Mouse (Mus musculus) liver, embryonic 12.5 days (tissue): ENCODE results near the gene Crx. TPM values are rescaled to one million over a fixed set of nuclear protein-coding genes. Genes with fewer than 3 reads are reported as not detected.

Source experiments
- ATAC-seq: fragments of 200-750 bp; cut with Nextera tagmentation; 2 replicates; pipeline ENCODE4 v1.8.0; 2017; ENCODE audit warnings: moderate number of reproducible peaks, mild to moderate bottlenecking, moderate library complexity
- H3K27ac ChIP-seq: fragments of 300-500 bp; sonication (generic); 2 replicates; pipeline ENCODE4 v1.5.1; 2016; ENCODE audit warnings: mild to moderate bottlenecking
- H3K27me3 ChIP-seq: fragments of 300-500 bp; sonication (generic); replicated peaks from 2 replicates; pipeline ENCODE4 v1.6.1; 2016; ENCODE audit warnings: mild to moderate bottlenecking, moderate library complexity
- H3K36me3 ChIP-seq: fragments of 300-500 bp; sonication (generic); 2 replicates; pipeline ENCODE4 v1.6.1; 2016; ENCODE audit warnings: mild to moderate bottlenecking, moderate library complexity
- H3K4me1 ChIP-seq: fragments of 300-500 bp; sonication (generic); 2 replicates; pipeline ENCODE4 v1.6.1; 2016
- H3K4me2 ChIP-seq: fragments of 300-500 bp; sonication (generic); 2 replicates; pipeline ENCODE4 v1.6.1; 2016; ENCODE audit warnings: mild to moderate bottlenecking, moderate library complexity
- H3K4me3 ChIP-seq: fragments of 300-500 bp; sonication (generic); 2 replicates; pipeline ENCODE4 v1.5.1; 2016; ENCODE audit warnings: mild to moderate bottlenecking, moderate library complexity
- H3K9ac ChIP-seq: fragments of 300-500 bp; sonication (generic); 2 replicates; pipeline ENCODE4 v1.6.1; 2016; ENCODE audit warnings: mild to moderate bottlenecking, moderate library complexity
- H3K9me3 ChIP-seq: fragments of 300-500 bp; sonication (generic); replicated peaks from 2 replicates; pipeline ENCODE4 v1.6.1; 2016; ENCODE audit warnings: mild to moderate bottlenecking, moderate library complexity
- WGBS: fragments of 180-500 bp; shearing (Covaris S2); methylation state at CpG from one replicate; pipeline ENCODE4 v1.1.7; 2016; ENCODE audit not compliant: insufficient replicate concordance; 5-methylcytosine and 5-hydroxymethylcytosine counted together
- polyA plus RNA-seq: library from polyadenylated mRNA; unstranded; fragments of >200 nt; fragmentation: Nextera tagmentation; extraction: Ambion mirVana; gene quantifications from 2 replicates; pipeline ENCODE4 v1.2.1, GENCODE M21; 2016

Gene Crx
- polyA plus RNA-seq, 1 experiment from 2014 or later, result not detected

DNA sequence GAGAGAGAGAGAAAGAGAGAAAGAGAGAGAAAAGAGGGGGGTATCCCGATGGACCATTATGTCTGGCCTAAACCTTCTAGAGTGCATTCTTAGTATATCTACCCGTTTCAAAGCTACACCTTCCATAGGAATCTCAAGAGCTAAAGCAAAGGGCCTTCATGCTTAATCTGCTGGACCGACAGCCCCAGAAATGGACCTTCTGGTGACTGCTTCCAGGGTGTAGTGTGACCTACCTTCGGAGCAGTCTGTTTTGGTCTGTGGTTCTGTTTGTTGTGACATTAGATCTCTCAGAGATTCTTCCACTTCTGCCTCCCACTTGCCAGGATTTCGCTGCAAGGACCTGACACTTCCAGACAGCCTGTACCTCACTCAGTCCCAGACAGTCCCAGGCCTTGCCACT lies 30.8 kb upstream of the Crx start:
- H3K27me3 ChIP-seq, result peaks cover 6% of the 10 kb centered on the region
- H3K4me2 ChIP-seq, result no peak overlapping the region
- no peak overlapping the region for H3K9ac ChIP-seq
- H3K36me3 ChIP-seq, result no peaks in the 10 kb centered on the region
- no peak for ATAC-seq
- no peak overlapping the region for H3K4me3 ChIP-seq
- H3K9me3 ChIP-seq, result no peaks in the 10 kb centered on the region
- H3K4me1 ChIP-seq, result no peaks in the 10 kb centered on the region; the same call in 1 of the 2 replicates
- H3K27ac ChIP-seq, result no peak overlapping the region
- 60% methylated on average over 5 of the region's 5 CpGs for WGBS

DNA sequence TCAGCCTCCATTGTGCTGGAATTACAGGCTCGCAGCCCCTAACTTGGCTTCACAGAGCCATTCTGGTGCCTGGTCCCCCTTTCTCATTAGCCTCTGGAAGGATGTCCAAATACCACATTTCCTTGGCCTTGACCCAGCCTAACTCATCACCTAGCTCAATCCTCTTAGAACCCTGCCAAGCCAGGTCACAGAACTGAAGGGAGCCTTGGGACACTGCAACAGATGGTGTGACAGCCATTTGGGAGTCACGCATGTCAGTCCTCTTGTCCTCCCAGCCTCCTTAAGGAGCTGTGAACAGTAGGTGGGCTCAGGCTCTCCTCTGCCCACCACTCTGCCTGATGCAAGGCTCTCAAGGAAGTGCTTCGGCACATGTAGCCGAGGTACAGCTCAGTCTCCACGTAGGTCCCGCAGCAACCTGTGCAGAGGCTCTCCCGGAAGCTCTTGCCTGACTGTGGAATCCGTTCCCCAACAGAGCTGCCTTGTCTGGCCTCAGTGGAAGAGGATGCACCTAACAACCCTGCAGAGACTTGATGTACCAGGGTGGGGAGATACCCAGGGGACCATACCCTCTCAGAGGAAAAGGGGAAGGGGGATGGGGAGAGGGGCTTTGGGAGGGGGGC lies 28.3 kb upstream of the Crx start:
- peaks cover 6% of the 10 kb centered on the region for H3K27me3 ChIP-seq
- no peak overlapping the region for H3K4me2 ChIP-seq
- no peak for ATAC-seq
- H3K27ac ChIP-seq, result no peak overlapping the region
- no peaks in the 10 kb centered on the region; the same call in 1 of the 2 replicates for H3K4me1 ChIP-seq
- H3K36me3 ChIP-seq, result no peaks in the 10 kb centered on the region
- no peak overlapping the region for H3K9ac ChIP-seq
- 60% methylated on average over 8 of the region's 8 CpGs for WGBS
- H3K4me3 ChIP-seq, result no peak overlapping the region
- no peaks in the 10 kb centered on the region for H3K9me3 ChIP-seq

DNA sequence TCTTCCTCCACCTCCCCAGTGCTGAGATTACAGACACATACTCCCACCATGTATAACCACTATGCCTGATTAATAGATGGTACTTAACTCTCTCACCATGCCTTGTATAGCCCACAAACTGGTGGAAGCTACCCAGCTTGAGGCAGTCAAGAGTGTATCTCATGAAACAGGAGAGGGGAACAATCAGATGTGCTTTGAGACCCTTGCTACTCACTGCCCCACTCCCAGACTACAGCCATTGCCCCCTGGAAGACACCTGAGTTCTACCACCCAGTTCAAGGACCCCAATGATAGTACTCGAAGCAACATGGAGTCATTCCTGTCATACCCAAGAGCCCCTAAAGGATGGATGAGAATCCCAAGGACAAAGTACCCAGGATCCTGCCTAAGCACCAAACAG lies 26.8 kb upstream of the Crx start:
- H3K9ac ChIP-seq, result no peak overlapping the region
- 41% methylated on average over 1 of the region's 1 CpGs for WGBS
- H3K9me3 ChIP-seq, result no peaks in the 10 kb centered on the region
- no peak overlapping the region for H3K4me2 ChIP-seq
- peaks cover 6% of the 10 kb centered on the region for H3K27me3 ChIP-seq
- H3K36me3 ChIP-seq, result no peaks in the 10 kb centered on the region
- ATAC-seq, result no peak
- no peak overlapping the region for H3K4me3 ChIP-seq
- H3K4me1 ChIP-seq, result no peaks in the 10 kb centered on the region
- no peak overlapping the region for H3K27ac ChIP-seq

DNA sequence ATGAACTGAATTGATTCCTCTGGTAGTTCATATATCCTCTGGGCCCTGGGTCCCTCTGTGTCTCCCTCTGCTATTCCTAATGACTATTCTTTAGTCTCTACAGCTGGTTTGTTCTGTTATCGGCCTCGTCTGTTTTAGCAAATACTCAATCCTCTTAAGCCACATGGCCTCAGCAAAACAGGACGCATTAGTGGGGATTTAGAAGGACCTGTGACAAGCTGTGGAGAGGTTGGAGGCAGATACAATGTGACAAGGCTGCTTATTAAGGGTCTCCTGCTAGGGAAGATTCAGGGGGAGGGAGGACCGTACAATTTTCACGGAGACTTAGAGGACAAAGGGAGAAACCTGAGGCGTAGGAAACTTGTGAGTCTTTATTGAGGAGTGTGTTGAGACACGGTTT lies 26.1 kb upstream of the Crx start:
- Histone ChIP-seq H3K9me3 (no peaks in the 10 kb centered on the region), H3K27ac (no peak overlapping the region), H3K4me1 (no peaks in the 10 kb centered on the region), H3K9ac (no peak overlapping the region), H3K4me2 (no peak overlapping the region), H3K4me3 (no peak overlapping the region), H3K27me3 (peaks cover 6% of the 10 kb centered on the region), H3K36me3 (no peaks in the 10 kb centered on the region)
- ATAC-seq, result no peak
- WGBS, result 62% methylated on average over 7 of the region's 7 CpGs

DNA sequence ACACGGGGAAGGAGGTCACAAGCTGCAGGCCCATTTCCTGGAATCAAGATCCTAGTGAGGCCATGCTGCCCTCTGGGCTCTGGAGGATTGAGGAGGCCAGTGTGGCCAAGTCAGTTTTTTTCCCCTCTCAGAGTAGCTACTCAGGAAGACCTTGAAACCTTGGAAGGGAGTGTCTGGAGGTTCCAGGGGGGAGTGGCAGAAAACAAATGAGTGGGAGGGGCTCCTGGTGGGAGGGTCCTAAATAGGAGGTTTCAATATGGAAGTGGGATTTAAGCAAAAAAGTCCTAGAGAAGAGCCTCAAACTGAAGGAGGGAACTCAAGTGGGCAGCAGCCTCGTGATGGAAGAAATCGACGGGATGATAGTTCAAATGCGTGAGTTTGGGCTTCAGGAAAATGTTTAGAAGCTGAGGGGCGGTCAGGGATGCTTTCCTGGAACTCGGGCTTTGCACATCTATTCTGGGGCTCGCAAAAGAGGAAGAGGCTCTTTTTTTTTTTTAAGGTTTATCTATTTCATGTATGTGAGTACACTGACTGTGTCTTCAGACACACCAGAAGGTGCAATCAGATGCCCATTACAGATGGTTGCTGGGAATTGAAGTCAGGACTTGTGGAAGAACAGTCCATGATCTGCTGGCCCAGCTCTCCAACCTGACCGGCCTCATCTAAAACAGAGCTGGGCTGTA lies 21.7 kb upstream of the Crx start:
- no peaks in the 10 kb centered on the region for H3K27me3 ChIP-seq
- no peak overlapping the region for H3K27ac ChIP-seq
- no peak overlapping the region for H3K4me2 ChIP-seq
- H3K36me3 ChIP-seq, result no peaks in the 10 kb centered on the region
- no peak for ATAC-seq
- WGBS, result 53% methylated on average over 9 of the region's 9 CpGs
- H3K9me3 ChIP-seq, result no peaks in the 10 kb centered on the region
- H3K9ac ChIP-seq, result no peak overlapping the region
- no peaks in the 10 kb centered on the region for H3K4me1 ChIP-seq
- H3K4me3 ChIP-seq, result no peak overlapping the region

DNA sequence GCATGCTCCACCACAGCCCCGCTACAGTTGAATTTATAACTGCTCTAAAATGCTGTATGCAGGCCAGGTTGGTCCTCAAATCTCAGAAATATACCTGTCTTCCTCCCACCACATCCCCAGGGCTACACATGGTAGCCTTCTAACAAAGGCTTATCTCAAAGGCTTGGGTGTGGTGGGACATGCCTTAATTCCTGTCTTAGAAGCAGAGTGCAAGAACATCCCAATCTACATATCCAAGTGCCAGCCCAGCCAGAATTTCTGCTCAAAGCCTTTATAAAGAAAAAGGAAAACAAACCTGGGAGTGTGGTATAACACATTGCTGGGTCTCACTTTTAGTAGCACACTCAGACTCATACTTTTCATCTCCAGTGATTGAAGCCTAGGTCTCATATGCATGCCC lies 14.5 kb upstream of the Crx start:
- H3K9me3 ChIP-seq, result no peaks in the 10 kb centered on the region

DNA sequence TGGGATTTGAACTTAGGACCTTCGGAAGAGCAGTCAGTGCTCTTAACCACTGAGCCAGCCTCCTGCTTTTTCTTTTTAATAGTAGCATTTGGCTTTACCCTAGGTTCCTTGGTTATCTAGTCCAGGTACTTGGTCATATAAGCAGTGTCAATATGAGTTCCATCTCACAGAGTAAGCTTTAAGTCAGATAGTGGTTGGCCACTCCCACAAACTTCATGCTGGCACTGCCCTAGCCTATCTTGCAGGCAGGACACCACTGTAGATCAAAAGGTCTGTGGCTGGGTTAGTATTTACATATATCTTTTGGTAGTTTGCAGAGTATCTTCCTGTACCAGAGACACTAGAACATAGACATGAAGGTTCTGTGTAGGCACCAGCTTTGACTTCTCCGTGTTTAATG lies 4.4 kb upstream of the Crx start:
- no peak for ATAC-seq
- H3K27ac ChIP-seq, result no peak overlapping the region
- H3K4me3 ChIP-seq, result no peak overlapping the region
- H3K4me2 ChIP-seq, result no peak overlapping the region
- no peaks in the 10 kb centered on the region for H3K9me3 ChIP-seq
- H3K27me3 ChIP-seq, result no peaks in the 10 kb centered on the region
- 74% methylated on average over 2 of the region's 2 CpGs for WGBS
- H3K4me1 ChIP-seq, result no peaks in the 10 kb centered on the region
- H3K36me3 ChIP-seq, result no peaks in the 10 kb centered on the region
- H3K9ac ChIP-seq, result no peak overlapping the region

More for the DNA sequence above, 14.5 kb upstream of the Crx start:
- Histone ChIP-seq H3K9ac (no peak overlapping the region), H3K4me2 (no peak overlapping the region), H3K36me3 (no peaks in the 10 kb centered on the region), H3K27ac (no peak overlapping the region), H3K4me1 (no peaks in the 10 kb centered on the region), H3K4me3 (no peak overlapping the region), H3K27me3 (no peaks in the 10 kb centered on the region)
- WGBS, result 37% methylated on average over 1 of the region's 1 CpGs
- no peak for ATAC-seq

DNA sequence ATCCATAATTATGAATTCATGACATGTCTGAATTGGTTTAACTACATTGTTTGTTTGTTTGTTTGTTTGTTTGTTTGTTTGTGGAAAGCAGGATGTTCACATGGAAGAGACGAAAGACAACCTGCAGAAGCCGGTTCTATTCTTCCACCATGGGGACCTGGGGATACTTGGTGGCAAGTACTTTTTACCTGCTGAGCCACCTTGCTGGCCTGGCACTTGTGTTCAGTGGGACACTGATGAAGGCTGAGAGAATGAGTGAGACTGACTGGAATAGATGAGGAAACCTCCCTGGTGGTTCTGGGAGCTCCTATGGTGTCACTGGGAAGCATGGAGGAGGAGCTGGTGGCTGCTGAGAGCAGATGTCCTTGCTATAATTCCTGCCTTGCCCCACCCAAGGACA lies 2.5 kb upstream of the Crx start, which contains the start of gene Crxos:
Gene Crxos, plus strand, starts transcription at position 301 of the 400 bp plus-strand sequence.
- H3K27me3 ChIP-seq, result no peaks in the 10 kb centered on the region
- no peak for ATAC-seq
- no peaks in the 10 kb centered on the region for H3K36me3 ChIP-seq
- no peak within 1 kb of the TSS for H3K4me3 ChIP-seq
- no peaks in the 10 kb centered on the region for H3K9me3 ChIP-seq
- no peak within 1 kb of the TSS for H3K4me2 ChIP-seq
- no peak within 1 kb of the TSS for H3K27ac ChIP-seq
- 71% methylated on average over 2 of the region's 2 CpGs for WGBS
- H3K9ac ChIP-seq, result no peak within 1 kb of the TSS
- no peaks in the 10 kb centered on the region for H3K4me1 ChIP-seq

DNA sequence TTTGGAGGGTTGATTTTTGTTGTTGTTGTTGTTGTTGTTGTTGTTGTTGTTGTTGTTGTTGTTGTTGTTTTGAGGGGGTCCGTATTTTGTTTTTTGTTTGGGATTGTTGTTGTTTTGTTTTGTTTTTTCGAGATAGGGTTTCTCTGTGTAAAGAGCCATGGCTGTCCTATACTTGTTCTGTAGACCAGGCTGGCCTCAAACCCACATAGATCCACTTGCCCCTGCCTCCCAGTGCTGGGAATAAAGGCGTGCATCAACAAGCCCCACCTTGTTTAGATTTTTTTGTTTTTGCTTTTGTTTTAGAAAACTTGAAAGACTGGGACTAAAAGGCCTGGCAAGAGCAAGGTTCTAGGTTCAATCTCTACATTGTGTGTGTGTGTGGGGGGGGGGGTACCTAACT lies 2.1 kb upstream of the Crx start:
- ATAC-seq, result no peak
- H3K27ac ChIP-seq, result no peak overlapping the region
- H3K9ac ChIP-seq, result no peak overlapping the region
- H3K4me1 ChIP-seq, result no peaks in the 10 kb centered on the region
- H3K4me2 ChIP-seq, result no peak overlapping the region
- no peaks in the 10 kb centered on the region for H3K9me3 ChIP-seq
- H3K27me3 ChIP-seq, result no peaks in the 10 kb centered on the region
- no peaks in the 10 kb centered on the region for H3K36me3 ChIP-seq
- 34% methylated on average over 3 of the region's 3 CpGs for WGBS
- no peak overlapping the region for H3K4me3 ChIP-seq

DNA sequence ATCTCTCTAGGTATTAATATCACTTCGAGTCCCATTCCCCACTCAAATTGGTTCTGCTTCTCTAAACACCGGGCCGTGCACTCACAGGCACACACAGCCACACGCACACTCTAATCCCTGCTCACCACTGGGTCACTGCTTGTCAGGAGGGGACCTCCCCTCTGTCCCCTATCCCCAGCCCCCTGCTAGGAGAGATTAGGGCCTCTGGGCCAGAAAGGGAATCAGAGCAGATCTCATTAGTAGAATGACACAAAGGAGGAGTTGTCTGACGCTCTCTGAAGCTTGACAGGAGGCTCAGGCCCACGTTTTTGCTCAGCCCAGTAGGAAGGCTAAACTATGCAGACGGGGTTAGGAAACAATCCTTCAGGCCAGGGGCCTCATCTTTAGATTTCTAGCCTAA lies 1.6 kb upstream of the Crx start:
- Histone ChIP-seq H3K36me3 (no peaks in the 10 kb centered on the region), H3K4me3 (no peak overlapping the region), H3K9ac (no peak overlapping the region), H3K27ac (no peak overlapping the region), H3K4me1 (no peaks in the 10 kb centered on the region), H3K9me3 (no peaks in the 10 kb centered on the region), H3K27me3 (no peaks in the 10 kb centered on the region), H3K4me2 (no peak overlapping the region)
- no peak for ATAC-seq
- WGBS, result 18% methylated on average over 7 of the region's 7 CpGs

DNA sequence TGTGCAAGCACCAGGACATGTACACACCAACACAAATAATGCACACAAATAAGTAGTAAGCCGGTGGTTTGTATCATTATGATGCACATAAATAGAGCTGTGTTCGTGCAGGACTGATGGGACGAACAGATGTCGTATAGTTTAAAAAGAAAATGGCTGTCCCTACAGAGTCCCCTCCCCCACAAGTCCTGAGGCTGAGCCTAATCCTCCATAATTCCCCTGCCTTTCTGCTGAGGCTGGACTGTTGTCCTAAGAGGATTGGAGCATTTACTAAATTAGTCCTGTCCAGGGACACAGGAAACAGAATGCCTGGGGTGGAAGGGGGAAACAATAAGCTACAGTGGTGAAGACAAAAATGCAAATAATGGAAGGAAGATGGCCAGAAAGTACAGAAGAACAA lies 15.7 kb downstream of the Crx start:
- 58% methylated on average over 4 of the region's 4 CpGs for WGBS
- ATAC-seq, result no peak
- Histone ChIP-seq H3K27me3 (no peaks in the 10 kb centered on the region), H3K9me3 (no peaks in the 10 kb centered on the region), H3K9ac (no peak overlapping the region), H3K36me3 (no peaks in the 10 kb centered on the region), H3K4me2 (no peak overlapping the region), H3K27ac (no peak overlapping the region), H3K4me1 (no peaks in the 10 kb centered on the region), H3K4me3 (no peak overlapping the region)

DNA sequence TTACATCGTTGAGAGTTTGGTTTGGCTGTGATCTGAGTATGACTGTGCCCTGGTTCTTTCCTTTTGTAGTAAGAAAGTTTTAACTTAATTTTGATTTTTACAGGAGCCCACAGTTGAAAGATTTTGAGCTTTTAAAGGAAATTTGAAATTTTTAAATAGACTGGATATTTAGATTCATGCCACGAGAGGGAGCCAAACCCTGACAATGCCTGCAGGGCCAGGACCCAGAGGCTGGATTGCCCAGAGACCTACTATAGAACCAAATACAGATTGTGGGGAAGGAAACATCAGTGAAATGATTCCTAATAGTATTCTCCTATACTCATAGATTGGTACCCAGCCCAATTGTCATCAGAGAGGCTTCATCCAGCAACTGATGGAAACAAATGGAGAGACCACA lies 20.1 kb downstream of the Crx start:
- 27% methylated on average over 2 of the region's 2 CpGs for WGBS
- Histone ChIP-seq H3K9me3 (no peaks in the 10 kb centered on the region; the same call in 1 of the 2 replicates), H3K36me3 (no peaks in the 10 kb centered on the region), H3K4me1 (no peaks in the 10 kb centered on the region), H3K27ac (no peak overlapping the region), H3K27me3 (no peaks in the 10 kb centered on the region), H3K9ac (no peak overlapping the region), H3K4me2 (no peak overlapping the region), H3K4me3 (no peak overlapping the region)
- ATAC-seq, result no peak

DNA sequence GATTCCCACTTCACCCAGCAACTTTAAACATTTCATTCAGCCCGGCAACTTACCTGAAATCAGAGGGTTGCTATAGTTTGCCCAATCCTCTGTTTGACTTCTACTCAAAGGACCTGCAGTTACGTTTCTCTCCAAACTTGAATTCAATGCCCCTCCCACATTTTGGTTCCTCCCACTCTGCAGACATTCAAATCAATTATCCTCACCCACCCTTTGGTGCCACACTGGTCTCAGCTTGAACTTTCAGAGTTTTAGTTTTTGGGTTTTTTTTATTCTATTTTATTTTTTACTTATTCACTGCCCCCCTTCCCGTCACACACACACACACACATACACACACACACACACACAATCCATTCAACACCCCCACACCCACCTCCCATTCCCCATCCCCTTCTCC lies 40.2 kb downstream of the Crx start, which contains the start of gene Obox6:
Gene Obox6, minus strand, starts transcription at position 101 of the 400 bp plus-strand sequence.
- Histone ChIP-seq H3K27me3 (no peaks in the 10 kb centered on the region), H3K9ac (no peak within 1 kb of the TSS), H3K4me1 (no peaks in the 10 kb centered on the region), H3K27ac (no peak within 1 kb of the TSS), H3K4me2 (no peak within 1 kb of the TSS), H3K4me3 (no peak within 1 kb of the TSS), H3K36me3 (no peaks in the 10 kb centered on the region), H3K9me3 (peaks cover 18% of the 10 kb centered on the region)
- no peak for ATAC-seq
- 70% methylated on average over 3 of the region's 3 CpGs for WGBS
